Mouse (Mus musculus): ENCODE measurements at regions not wholly inside any gene's neighbourhood (a gene's known extent, or its start where the extent isn't known, plus 50 kb on each side); places are given as distances from the start of the nearest gene placed in this dataset.

GRCm38 (mm10) chr13:59315811-59316210, 269.2 kb downstream of the Agtpbp1 start:
- no peak for DNase-seq (ENCODE audit: low spot score)

GRCm38 (mm10) chr13:59314419-59314818, 270.6 kb downstream of the Agtpbp1 start:
- no peak for DNase-seq (ENCODE audit: low spot score)

- no peak for DNase-seq (ENCODE audit: low spot score)
These were observed 271.2 kb downstream of the Agtpbp1 start for GRCm38 (mm10) chr13:59313725-59314330.

GRCm38 (mm10) chr13:59292905-59293304, 292.1 kb downstream of the Agtpbp1 start:
- no peak for DNase-seq (ENCODE audit: low spot score)

- DNase-seq (ENCODE audit: low spot score): no peak
These were observed 295.9 kb downstream of the Agtpbp1 start for GRCm38 (mm10) chr13:59289127-59289526.

- no peak for DNase-seq (ENCODE audit: low spot score)
These were observed 303.8 kb downstream of the Agtpbp1 start for GRCm38 (mm10) chr13:59281199-59281598.

GRCm38 (mm10) chr13:59279136-59279535, 305.9 kb downstream of the Agtpbp1 start:
- DNase-seq (ENCODE audit: low spot score): no peak

- DNase-seq (ENCODE audit: low spot score): no peak
These were observed 313.4 kb downstream of the Agtpbp1 start for GRCm38 (mm10) chr13:59271661-59272060.

- DNase-seq (ENCODE audit: low spot score): no peak
These were observed 318.2 kb downstream of the Agtpbp1 start for GRCm38 (mm10) chr13:59266854-59267253.

- DNase-seq (ENCODE audit: low spot score): no peak
These were observed 320.9 kb downstream of the Agtpbp1 start for GRCm38 (mm10) chr13:59264126-59264525.

GRCm38 (mm10) chr13:59261924-59262323, 323.1 kb downstream of the Agtpbp1 start:
- DNase-seq (ENCODE audit: low spot score): no peak

GRCm38 (mm10) chr13:59255798-59256435, 329.1 kb downstream of the Agtpbp1 start:
- DNase-seq (ENCODE audit: low spot score): no peak

GRCm38 (mm10) chr13:59253667-59254558, 331.1 kb downstream of the Agtpbp1 start:
- no peak for DNase-seq (ENCODE audit: low spot score)

- DNase-seq (ENCODE audit: low spot score): no peak
These were observed 333.6 kb downstream of the Agtpbp1 start for GRCm38 (mm10) chr13:59251252-59252006.

- DNase-seq (ENCODE audit: low spot score): no peak
These were observed 336.6 kb downstream of the Agtpbp1 start for GRCm38 (mm10) chr13:59248411-59248810.

- DNase-seq (ENCODE audit: low spot score): no peak
These were observed 338.0 kb downstream of the Agtpbp1 start for GRCm38 (mm10) chr13:59246984-59247537.

- no peak for DNase-seq (ENCODE audit: low spot score)
These were observed 339.0 kb downstream of the Agtpbp1 start for GRCm38 (mm10) chr13:59246070-59246469.

- no peak for DNase-seq (ENCODE audit: low spot score)
These were observed 340.4 kb downstream of the Agtpbp1 start for GRCm38 (mm10) chr13:59244622-59245021.

GRCm38 (mm10) chr13:59242671-59243070, 342.4 kb downstream of the Agtpbp1 start:
- no peak for DNase-seq (ENCODE audit: low spot score)

GRCm38 (mm10) chr13:59238696-59239095, 346.3 kb downstream of the Agtpbp1 start:
- DNase-seq (ENCODE audit: low spot score): peak; percentile 13

GRCm38 (mm10) chr13:59235836-59236235, 349.2 kb downstream of the Agtpbp1 start:
- no peak for DNase-seq (ENCODE audit: low spot score)

GRCm38 (mm10) chr13:59229111-59229541, 355.9 kb downstream of the Agtpbp1 start:
- DNase-seq (ENCODE audit: low spot score): no peak
